Mouse (Mus musculus) thymus, postnatal 0 days (tissue): Measurements from ENCODE around the gene Nr5a2. TPM values are rescaled to one million over a fixed set of nuclear protein-coding genes. Genes with fewer than 3 reads are reported as not detected.
"Not testable (repeated sequence)": the region's sequence is repeated elsewhere in the genome, so short reads cannot be mapped to it uniquely, and the experiment has no call there.

Source experiments
- DNase-seq: peaks from one replicate; pipeline ENCODE4 v3.0.0-alpha.2; 2015; ENCODE audit warnings: low spot score
- polyA plus RNA-seq: library from polyadenylated mRNA; unstranded; fragments of >200 nt; fragmentation: Nextera tagmentation; extraction: Ambion mirVana; gene quantifications from 2 replicates; pipeline ENCODE4 v1.2.1, GENCODE M21; 2015

The Nr5a2 gene
- polyA plus RNA-seq, 1 experiment from 2014 or later: 0.04 TPM

GRCm38 (mm10) chr1:136846081-136846480 lies 114.2 kb downstream of the Nr5a2 start:
- DNase-seq: no peak

GRCm38 (mm10) chr1:136845341-136845740 lies 114.9 kb downstream of the Nr5a2 start:
- no peak for DNase-seq

- DNase-seq: no peak
Observed at GRCm38 (mm10) chr1:136840512-136840911, 119.7 kb downstream of the Nr5a2 start.

DNA sequence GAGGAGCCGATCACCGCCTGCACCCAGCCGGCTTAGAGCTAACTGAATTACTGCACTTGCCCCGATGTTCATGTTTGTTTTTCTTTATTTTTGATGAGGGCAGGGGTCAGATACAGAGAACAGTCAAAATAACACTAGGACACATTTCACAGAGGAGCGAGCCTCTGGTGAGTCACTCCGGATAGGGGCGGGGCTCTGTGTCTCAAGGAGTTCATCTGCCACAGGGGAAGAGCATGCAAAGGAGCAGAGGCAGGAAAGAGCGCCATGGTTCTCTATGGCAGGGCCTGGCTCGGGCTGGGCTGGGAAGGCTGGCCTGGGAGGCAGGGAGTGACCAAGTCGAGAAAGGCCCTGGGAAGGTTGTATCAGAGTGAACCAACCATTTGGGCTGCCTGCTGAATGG lies 121.0 kb downstream of the Nr5a2 start:
- DNase-seq: no peak

GRCm38 (mm10) chr1:136832305-136833152 lies 127.7 kb downstream of the Nr5a2 start:
- DNase-seq: no peak

DNA sequence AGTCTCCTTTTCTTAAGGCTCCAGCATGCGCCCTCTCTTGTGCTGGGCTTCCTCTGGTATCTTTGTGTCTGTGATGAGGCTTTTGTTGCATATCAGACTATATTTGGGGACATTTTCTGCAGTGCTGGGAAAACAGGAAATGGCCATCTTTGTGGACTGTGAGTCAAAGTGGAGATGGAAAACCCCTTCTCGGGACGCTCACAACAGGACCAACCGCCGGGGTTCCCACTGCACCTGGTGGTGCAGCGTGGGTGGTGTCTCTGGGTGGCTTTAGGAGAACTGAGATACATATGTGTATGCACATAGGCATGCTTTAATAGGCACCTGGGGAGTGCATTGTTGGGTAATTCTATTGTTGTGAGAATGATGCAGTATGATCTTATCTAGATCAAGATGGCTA lies 129.3 kb downstream of the Nr5a2 start:
- no peak for DNase-seq

GRCm38 (mm10) chr1:136829931-136830330 lies 130.3 kb downstream of the Nr5a2 start:
- no peak for DNase-seq

DNA sequence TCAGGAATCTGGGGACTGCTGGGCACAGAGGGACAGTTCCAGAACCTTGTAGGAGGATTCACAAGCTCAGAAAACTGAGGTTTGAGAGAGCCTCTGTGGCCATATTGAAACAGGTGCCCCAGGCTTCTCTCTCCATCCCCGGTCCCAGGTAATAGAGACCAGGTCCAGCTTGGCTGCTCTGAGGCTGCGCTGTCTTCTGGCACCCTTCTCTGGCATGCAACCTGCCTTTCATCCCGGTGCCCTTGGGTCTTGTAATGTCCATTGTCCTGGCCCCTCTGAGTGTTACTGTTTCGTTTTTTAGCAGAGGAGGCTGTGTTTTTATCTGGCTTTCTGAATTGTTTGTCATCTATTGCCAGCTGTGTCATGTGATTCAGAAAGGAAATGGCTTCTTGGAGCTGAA lies 136.4 kb downstream of the Nr5a2 start:
- DNase-seq: no peak

- DNase-seq: no peak
Observed at GRCm38 (mm10) chr1:136800625-136801024, 159.6 kb downstream of the Nr5a2 start.

GRCm38 (mm10) chr1:136796361-136797090 lies 163.7 kb downstream of the Nr5a2 start:
- DNase-seq: no peak

DNA sequence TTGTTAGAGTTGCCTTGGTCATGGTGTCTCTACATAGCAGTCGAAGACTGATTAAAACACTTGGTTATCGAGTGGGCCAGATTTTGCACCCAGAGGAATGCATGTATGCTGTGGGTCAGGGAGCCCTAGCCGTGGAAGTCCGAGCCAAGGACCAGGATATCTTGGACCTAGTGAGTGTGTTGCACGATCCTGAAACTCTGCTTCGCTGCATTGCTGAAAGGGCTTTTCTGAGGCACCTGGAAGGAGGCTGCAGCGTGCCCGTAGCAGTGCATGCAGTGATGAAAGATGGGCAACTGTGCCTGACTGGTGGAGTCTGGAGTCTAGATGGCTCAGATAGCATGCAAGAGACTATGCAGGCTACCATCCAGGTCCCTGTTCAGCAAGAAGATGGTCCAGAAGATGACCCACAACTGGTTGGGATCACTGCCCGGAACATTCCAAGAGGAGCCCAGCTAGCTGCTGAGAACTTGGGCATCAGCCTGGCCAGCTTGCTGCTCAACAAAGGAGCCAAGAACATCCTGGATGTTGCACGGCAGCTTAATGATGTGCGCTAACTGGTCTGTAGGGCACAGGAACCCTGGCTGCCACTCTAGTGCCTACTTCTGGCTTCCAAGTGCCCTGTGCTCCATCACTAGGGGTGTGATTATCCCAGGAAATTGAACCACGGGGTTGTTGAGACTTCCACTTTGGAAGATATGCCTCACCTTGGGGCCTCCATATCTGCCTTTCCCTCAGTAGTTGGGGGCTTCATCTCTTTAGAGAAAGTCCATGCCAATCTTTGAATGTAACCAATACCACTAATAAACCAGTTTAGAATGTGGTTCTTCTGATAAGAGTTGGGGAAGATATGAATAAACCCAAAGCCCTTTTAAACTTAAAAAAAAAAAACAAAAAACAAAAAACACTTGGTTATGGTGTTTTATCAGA lies 167.0 kb downstream of the Nr5a2 start:
- DNase-seq: not testable (repeated sequence)
